Mouse (Mus musculus): ENCODE measurements at regions not wholly inside any gene's neighbourhood (a gene's known extent, or its start where the extent isn't known, plus 50 kb on each side); places are given as distances from the start of the nearest gene placed in this dataset.

- DNase-seq (ENCODE audit: low spot score in 2 of 2) = peak in 1 of 2 experiments; percentile 45
Measured at GRCm38 (mm10) chr3:144378524-144379225, 173.7 kb upstream of the Lmo4 start.

DNA sequence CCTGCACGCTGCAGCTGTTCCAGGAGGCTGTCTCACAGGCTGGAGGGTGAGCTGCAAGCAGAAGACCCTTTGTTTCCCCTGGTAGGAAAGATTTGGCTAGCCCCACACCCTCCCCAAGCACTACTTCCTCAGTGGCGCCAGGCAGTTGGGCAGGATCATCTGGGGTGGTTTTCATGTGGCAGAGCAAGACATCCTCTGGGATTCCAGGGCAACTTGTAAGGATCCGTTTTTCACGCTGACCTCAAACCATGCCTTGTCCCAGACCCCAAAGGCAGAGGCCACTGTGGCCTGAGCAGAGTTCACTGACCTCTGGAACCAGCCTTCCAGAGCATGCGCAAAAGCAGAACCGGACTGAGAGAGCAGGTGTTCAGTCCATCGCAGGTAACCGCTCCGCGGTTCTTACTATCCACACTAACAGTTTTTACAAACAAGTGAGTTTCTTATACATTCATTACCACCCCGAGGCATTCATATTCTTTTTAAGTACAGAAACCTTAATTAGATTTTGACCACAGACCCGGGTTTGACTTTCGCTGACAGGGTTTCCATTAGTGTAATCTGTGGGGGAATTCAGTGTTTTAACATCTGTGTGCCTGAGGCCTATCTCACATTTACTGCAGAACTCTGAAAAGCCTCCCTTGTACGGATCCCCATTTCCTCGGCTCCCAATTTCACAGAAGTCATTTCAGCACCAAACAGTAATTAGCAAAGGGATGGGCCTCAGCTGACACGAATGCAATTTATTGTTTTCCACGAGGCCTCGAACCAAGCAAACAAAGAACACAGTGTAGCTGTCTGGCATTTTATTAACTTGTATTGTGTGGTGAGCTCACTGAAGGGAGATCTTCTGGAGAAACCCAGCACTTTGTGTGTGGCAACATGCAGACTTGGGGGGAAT, 172.9 kb upstream of the Lmo4 start:
- DNase-seq (ENCODE audit: low spot score in 2 of 2) = no peak

DNA sequence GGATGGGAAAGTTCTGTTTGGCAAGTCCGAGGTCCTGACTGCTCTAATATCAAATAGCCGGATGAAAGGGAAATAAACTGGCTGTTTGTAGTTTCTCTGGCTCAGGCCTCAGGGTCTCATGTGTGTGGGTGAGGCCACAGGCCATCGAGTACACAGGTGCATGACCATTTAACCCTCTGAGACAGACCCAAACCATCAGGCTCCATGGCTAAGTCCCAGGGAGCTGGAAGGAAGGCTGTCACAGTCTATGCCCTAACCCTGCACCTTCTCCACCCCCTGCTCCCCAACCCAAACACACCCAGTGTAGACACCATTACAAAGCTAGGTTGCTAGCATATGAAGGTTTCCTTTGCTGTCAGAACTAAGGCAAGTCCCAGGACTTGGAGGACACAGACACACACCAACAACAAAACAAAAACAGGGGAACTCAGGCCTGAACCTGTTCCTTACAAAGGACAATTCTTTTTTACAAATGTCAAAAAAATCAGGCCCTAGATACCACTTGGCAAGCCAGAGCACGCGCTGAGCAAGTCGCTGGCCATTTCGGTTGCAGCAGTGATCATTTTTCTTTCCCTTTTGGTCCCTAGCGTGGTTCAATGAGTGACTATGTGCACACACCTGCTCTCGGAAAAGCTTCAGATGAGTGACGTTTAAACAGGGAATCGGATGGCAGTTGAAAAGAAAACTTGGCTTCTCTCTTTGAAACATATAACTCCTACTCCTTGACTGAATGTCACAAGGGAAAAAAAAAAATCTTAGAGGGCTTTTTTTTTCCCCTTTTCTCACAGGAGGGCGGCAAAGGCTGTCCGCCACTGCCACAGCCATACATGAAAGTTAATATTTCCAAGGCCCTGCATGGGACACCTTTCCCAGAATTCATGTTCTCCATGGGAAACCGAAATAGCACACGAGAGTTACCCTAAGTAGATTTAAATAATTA, 171.7 kb upstream of the Lmo4 start:
- no peak for DNase-seq (ENCODE audit: low spot score in 2 of 2)

DNA sequence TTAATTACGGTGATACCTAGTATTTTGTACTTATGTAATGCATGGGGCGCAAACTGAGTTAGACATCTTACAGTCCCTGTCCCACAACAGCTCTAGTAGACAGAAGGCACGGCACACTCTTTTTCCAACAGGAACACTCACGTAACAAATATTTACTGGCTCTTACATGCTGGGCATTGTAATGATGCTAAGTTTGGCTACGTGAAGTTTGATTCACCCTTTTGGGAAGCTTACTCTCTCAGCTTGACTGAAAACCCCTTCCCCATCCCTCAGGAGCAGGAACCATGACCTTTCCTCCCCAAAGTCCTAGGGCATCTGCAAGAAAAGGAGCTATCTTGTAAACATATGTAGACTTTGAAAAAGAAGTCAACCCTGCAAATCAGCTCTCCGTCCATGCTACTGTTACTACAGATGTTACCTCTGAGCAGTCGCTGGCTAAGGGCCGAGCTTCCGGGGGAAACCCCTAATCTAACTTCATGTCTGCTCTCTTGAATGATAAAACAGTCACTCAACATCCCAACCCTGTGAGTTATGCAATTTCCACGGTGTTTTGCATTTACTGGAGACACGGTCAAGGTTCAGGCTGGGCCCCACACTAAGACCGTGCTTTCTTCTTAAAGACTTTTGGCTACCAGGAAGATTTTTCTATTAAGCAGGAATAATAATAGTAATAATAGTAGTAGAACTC, 170.8 kb upstream of the Lmo4 start:
- DNase-seq (ENCODE audit: low spot score in 2 of 2) = no peak

DNA sequence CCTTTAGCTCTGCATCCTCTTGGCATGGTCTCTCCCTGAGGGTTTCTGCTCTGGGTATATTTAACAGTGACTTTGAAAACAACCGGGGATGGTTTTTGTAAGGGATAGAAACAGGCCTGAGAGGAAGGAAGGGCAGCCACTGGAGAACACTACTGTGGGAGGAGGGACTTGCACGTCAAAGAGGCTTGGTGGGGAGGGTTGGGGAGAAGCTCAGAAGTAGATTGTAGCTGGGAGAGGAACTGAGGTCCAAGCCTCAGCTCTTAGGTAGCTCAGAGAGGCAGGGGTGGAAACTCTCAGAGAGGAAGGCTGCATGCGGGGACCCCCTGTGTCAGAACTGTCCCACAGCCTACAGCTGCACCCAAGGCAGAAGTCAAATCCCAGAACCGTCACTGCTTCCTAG, 163.3 kb upstream of the Lmo4 start:
- DNase-seq (ENCODE audit: low spot score in 2 of 2) = no peak

DNA sequence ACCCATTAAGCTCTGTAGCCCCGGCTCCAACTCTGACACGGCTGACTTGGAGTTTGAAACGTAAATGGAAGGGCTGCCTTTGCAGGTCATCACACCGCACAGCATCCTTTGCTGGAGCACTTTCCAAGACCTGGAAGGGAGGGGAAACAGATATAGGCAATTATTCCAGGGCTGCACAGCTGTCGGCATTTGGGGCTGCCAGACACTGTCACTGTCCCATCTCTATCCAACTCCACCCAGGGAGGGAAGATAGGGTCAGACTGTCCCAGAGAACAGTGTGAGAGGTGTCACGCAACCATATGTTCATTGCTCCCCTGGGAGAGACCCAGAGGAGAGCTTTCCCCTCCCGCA, 162.7 kb upstream of the Lmo4 start:
- peak in 1 of 2 experiments; percentile 27 for DNase-seq (ENCODE audit: low spot score in 2 of 2)

DNA sequence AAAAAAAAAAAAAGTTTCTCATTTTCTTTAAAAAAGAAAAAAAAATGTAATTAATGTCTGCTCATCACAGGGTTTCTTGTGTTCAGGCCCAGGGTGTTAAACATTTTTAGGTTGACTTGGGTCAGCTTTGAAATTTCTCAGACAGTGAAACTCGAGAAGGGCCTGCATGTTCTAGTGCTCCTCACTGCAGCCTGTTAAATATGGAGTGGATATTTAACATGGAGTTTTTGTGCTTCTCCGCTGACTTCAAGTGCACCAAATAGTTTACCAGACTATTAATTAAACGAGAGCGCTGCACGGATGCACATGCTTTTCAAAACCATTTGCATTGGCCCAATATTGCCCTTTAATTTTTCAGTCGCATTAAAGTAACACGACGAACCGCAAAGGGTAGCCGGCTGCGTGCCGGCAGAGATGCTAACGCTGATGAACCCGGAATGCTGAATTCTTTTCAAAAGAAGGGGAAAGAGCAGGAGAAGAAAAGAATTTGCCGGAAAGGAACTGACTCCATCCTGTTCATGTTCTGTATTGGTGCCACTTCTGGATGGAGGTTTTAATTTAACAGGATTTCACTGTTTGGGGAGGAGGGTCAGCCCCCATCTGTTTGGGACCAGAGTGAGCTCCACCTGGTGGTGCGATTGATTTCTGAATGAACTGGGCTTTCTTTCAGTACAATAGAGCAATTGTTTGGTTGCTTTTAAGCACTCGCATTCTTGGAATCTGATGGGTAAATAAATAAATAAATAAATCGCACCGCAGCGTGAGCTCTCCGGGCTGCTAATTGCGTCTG, 162.2 kb upstream of the Lmo4 start:
- DNase-seq (ENCODE audit: low spot score in 2 of 2) = peak; percentile 48 to 60

DNA sequence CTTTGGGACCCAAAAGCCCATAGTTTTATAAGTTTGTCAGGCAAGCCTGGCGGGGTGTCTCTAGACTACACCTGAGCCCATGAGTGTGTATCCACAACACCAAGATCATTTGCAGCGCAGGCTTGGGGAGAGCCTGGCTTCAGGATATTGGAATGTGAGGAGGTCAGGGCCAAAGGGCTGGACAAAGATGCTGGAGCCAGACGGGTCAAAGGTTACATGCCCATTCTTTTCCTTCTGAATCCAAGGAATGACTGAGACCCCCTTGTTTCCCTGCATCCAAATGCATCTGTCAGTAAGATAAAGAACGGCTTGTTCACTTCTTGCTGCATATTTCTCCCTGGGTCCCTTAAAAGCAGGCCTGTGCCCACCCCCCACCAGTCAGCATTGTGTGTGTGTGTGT, 160.9 kb upstream of the Lmo4 start:
- DNase-seq (ENCODE audit: low spot score in 2 of 2) = no peak

- peak; percentile 38 to 46 for DNase-seq (ENCODE audit: low spot score in 2 of 2)
Measured at GRCm38 (mm10) chr3:144362472-144362871, 157.5 kb upstream of the Lmo4 start.

GRCm38 (mm10) chr3:144361203-144361978, 156.4 kb upstream of the Lmo4 start:
- no peak for DNase-seq (ENCODE audit: low spot score in 2 of 2)

DNA sequence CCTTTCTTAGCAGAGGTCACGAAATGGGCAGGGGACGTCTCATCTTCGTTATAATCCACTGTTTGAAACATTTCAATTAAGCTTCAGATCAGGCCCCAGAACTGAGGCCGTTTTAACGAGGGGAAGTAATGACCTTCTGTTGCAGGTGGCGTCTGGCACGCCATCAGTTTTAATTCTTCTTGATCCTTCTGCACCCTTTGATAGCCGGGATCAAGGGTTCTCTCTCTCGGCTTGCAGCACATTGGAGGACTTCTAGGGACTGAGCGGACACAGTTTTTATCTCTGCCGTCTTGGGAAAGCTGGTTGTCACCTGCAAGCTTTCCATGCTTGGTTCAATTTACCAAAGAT, 151.9 kb upstream of the Lmo4 start:
- no peak for DNase-seq (ENCODE audit: low spot score in 2 of 2)

- DNase-seq (ENCODE audit: low spot score in 2 of 2) = no peak
Measured at GRCm38 (mm10) chr3:144356103-144356947, 151.3 kb upstream of the Lmo4 start.

- no peak for DNase-seq (ENCODE audit: low spot score in 2 of 2)
Measured at GRCm38 (mm10) chr3:144352559-144352958, 147.5 kb upstream of the Lmo4 start.

DNA sequence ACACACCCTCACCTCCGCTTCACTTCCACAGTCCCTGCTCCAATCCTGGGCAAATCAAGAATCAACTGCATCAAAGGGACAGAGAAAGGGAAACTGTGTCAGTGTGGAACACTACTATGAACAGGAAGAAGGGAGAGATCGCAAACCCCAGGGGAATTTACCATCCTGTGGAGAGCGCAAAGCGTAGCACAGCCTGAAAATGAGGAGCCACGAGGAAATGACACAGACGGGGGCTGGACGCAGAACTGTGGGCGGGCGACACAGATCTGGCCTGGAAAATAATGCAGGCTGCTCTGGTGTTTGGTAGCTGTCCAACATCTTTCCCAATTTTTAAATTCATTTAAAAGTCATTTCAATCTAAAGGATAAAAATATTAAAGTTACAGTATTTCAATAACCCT, 143.4 kb upstream of the Lmo4 start:
- no peak for DNase-seq (ENCODE audit: low spot score in 2 of 2)

DNA sequence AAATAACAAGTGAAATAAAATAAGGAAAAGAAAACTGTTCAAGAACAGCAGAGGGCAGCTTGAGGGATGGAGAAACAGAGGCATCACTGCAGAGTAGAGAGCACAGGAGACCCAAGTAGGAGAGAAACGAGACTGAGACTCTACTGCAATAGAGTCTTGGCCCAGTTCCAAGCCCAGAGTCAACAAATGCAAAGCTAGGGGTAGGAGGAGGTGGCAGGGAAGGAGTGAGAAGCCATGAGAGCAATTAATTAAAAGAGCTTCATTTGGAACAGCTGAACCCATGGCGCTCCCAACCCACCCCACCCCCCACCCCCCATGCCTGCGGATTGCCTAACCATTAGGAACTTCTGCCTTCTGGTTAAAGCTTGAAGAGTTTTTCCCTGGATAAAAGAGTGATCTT, 130.2 kb upstream of the Lmo4 start:
- DNase-seq (ENCODE audit: low spot score in 2 of 2) = no peak

DNA sequence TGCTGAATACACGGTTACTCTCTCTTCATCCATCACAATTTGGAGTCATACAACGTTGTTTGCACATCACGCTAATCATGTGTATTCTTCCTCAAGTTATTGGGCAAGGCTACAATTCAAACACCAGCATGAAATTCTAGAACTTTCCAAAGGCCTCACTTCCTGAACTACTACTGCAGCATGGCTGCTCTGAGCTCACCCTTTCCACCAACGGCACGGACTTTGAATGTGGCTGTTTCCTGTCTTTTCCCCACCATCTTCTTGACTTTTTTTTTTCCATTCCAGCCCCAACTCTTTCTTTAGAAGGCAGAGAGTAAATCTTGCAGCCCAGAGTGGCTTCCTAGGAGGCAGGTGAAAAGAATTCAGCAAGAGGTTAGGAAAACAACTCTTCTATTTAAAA, 129.2 kb upstream of the Lmo4 start:
- DNase-seq (ENCODE audit: low spot score in 2 of 2) = no peak

DNA sequence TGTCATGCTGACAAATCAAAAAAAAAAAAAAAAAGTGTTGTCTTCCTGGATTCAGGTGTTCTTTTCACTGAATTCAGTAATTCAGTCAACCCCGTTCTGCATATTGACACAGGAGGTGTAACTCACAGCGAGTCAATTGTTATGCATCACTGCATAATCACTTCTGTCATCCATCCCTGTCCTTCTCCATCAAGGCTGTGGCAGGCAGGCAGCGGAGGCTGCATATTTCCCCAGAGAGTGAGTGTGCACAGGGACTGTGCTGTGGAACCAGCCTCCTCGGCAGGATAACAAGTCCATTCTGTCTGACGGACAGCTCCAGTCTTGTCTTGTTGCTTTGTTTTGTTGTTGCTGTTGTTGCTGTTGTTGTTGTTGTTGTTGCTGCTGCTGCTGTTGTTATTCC, 127.3 kb upstream of the Lmo4 start:
- DNase-seq (ENCODE audit: low spot score in 2 of 2) = no peak

- no peak for DNase-seq (ENCODE audit: low spot score in 2 of 2)
Measured at GRCm38 (mm10) chr3:144329117-144329516, 124.1 kb upstream of the Lmo4 start.

Data from layer of hippocampus, postnatal 10 days (tissue).